Mouse (Mus musculus) adrenal gland, postnatal 4 days (tissue): ENCODE results near the gene Olfr119. TPM values are rescaled to one million over a fixed set of nuclear protein-coding genes. Genes with fewer than 3 reads are reported as not detected.
"Not testable (repeated sequence)": the region's sequence is repeated elsewhere in the genome, so short reads cannot be mapped to it uniquely, and the experiment has no call there.

ENCODE experiments used
- DNase-seq, 2 experiments: peaks; one replicate each; pipeline ENCODE4 v3.0.0; 2021 to 2022; ENCODE audit warnings: low spot score in 2 of 2, mixed read lengths in 2 of 2
- long read RNA-seq, 2 experiments: library from polyadenylated mRNA; stranded (forward); transcript quantifications; one replicate each; pipeline ENCODE4 v2.0.0; 2021
- total RNA-seq, 2 experiments: library from RNA; stranded (reverse); gene quantifications; 2 replicates each; pipeline ENCODE4 v1.2.3; 2021

Gene Olfr119
- not detected for total RNA-seq
- long read RNA-seq, experiment 1: 0 reads
- long read RNA-seq, experiment 2: 0 reads

DNA sequence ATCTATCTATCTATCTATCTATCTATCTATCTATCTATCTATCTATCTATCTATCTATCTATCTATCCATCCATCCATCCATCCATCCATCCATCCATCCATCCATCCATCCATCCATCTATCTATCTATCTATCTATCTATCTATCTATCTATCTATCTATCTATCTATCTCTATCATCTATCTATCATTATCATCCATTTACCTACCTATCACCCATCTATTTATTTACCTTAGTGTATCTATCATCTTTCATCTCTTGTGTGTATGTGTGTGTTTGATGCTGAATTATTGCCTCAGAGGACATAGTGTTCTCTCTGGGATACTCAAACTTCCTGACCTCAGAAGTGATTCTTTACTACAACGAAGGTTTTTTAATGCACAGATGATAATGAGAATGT lies at the start of gene Olfr119:
Gene Olfr119, plus strand, starts transcription at position 301 of the 400 bp plus-strand sequence.
- DNase-seq: not testable (repeated sequence)

DNA sequence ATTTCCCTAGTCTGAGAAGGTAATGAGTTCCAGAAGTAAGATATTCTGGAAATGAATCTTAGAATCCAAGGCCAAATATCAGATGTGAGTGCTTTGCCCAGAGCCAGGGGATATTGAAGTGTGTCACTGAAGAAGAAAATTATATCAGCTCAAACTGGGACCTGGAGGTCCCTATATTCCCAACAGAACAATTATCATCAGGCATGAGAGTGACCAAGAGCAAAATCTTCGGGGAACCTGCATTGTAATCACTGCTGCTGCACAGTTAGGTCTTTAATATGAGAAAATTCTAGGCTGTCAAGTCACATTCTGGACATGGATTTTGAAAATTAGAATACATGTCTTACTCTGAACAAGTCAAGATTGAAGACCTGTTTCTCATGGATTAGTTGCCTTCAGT lies 32.7 kb upstream of the Olfr119 start, which contains the start of gene Olfr117:
Gene Olfr117, minus strand, starts transcription at position 101 of the 400 bp plus-strand sequence.
- no peak for DNase-seq

DNA sequence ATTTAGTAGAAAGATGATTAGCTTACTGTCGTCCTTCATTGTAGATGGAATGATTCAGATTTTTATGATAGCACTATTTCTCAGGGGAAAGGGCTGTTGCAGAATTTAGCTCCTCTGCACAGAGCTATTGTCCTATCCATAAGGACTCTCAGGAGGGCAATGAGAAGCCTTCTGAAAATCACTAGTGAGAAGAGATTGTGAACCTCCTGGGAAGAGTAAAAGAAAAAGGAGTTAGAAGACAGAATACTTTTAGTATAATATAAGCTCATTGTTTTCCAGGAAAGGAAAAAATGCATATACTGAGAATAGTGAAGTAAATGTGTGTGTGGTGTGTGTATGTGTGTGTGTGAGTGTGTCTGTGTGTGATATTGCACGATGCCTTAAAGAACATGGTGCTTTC lies 29.7 kb upstream of the Olfr119 start, which contains the start of gene Olfr118:
Gene Olfr118, plus strand, starts transcription at position 301 of the 400 bp plus-strand sequence.
- no peak for DNase-seq

DNA sequence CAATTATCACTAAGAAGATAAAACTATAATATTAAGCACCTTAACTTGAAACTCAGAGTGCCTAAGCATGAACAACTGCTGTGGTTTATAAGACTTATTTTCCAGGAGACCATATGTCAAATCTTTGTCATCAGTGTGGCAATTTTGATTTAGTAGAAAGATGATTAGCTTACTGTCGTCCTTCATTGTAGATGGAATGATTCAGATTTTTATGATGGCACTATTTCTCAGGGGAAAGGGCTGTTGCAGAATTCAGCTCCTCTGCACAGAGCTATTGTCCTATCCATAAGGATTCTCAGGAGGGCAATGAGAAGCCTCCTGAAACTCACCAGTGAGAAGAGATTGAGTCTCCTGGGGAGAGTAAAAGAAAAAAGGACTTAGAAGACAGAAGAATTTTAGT lies 25.1 kb downstream of the Olfr119 start, which contains the start of gene Olfr120:
Gene Olfr120, plus strand, starts transcription at position 301 of the 400 bp plus-strand sequence.
- DNase-seq: no peak

DNA sequence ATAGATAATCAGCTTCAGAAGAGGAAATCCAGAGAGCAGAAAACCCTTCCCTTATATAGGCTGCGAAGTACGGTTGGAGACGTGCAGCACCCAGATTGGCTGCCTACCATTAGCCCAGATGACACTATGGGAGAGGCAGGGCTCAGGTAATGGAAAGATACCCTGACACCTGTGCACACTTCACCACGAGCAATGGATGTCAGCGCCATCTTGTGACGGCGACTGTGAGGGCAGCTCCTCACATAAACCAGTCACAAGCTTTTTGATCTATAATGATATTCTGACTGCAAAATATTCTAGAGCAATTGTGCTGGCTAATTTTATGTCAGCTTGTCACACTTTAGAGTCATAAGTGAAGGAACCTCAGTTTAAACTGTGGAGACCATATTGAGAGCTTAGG lies 41.7 kb downstream of the Olfr119 start:
- no peak for DNase-seq

Other genes starting within 250 kb of the Olfr119 start
- gene Olfr109, start 237.6 kb upstream of the Olfr119 start, total RNA-seq: not detected
- under 1 TPM in 1 of 2 experiments, not detected in 1; 0.20 TPM for gene H2-M2, start 213.0 kb upstream of the Olfr119 start, total RNA-seq
- gene Olfr110, start 204.1 kb upstream of the Olfr119 start, total RNA-seq: not detected
- gene Olfr111, start 188.5 kb upstream of the Olfr119 start, total RNA-seq: not detected
- gene Olfr112, start 127.1 kb upstream of the Olfr119 start, total RNA-seq: not detected
- gene Olfr113, start 118.9 kb upstream of the Olfr119 start, total RNA-seq: not detected
- not detected for gene Olfr114, start 103.8 kb upstream of the Olfr119 start, total RNA-seq
- not detected for gene Olfr115, start 69.5 kb upstream of the Olfr119 start, total RNA-seq
- not detected for gene Olfr116, start 69.4 kb upstream of the Olfr119 start, total RNA-seq
- gene Olfr117, start 32.8 kb upstream of the Olfr119 start, total RNA-seq: not detected
- gene Olfr118, start 29.6 kb upstream of the Olfr119 start, total RNA-seq: not detected
- not detected for gene Olfr120, start 25.2 kb downstream of the Olfr119 start, total RNA-seq
- not detected for gene Olfr121, start 52.3 kb downstream of the Olfr119 start, total RNA-seq
- gene Olfr122, start 72.0 kb downstream of the Olfr119 start, total RNA-seq: not detected
- gene Olfr123, start 97.0 kb downstream of the Olfr119 start, total RNA-seq: not detected
- gene Olfr124, start 103.3 kb downstream of the Olfr119 start, total RNA-seq: not detected
- gene Olfr125, start 136.4 kb downstream of the Olfr119 start, total RNA-seq: not detected
- gene Olfr126, start 150.9 kb downstream of the Olfr119 start, total RNA-seq: not detected
- not detected for gene Olfr127, start 203.9 kb downstream of the Olfr119 start, total RNA-seq
- gene Olfr128, start 224.0 kb downstream of the Olfr119 start, total RNA-seq: not detected